Mouse (Mus musculus): Measurements from ENCODE around the gene Hnrnpul2. TPM values are rescaled to one million over a fixed set of nuclear protein-coding genes. Genes with fewer than 3 reads are reported as not detected.
A peak's percentile ranks its signal among the peaks of the same experiment; 100 is the strongest.

Hnrnpul2 gene
- polyA plus RNA-seq, 1 experiment from 2014 or later = 3.6 TPM

GRCm38 (mm10) chr19:8806810-8807209 is 13.0 kb upstream of the Hnrnpul2 start:
- H3K4me3 ChIP-seq (ENCODE audit: low read depth, low read length) = no peak overlapping the region
- no peak for ATAC-seq (ENCODE audit: low FRiP score, low TSS enrichment)
- TF ChIP-seq CTCF (IDR thresholded peaks at IDR 0.05; ENCODE audit: low read depth) (no peak), EP300 (optimal IDR thresholded peaks at IDR 0.05) (no peak)
- WGBS = 89% methylated on average over 5 of the region's 5 CpGs
- no peak overlapping the region for H3K27ac ChIP-seq (replicated peaks)
- 0 out of 2 replicates have a peak, but pooled peaks cover 4% of the 10 kb centered on the region for H3K36me3 ChIP-seq (ENCODE audit: control insufficient read depth, insufficient read depth, low read length)
- H3K4me1 ChIP-seq (replicated peaks; ENCODE audit: control insufficient read depth, insufficient read depth) = 0 out of 2 replicates have a peak, but pooled peaks cover 3% of the 10 kb centered on the region
- DNase-seq (ENCODE audit: low spot score) = no peak
- H3K27me3 ChIP-seq (ENCODE audit: control insufficient read depth, insufficient read depth, low read length) = no peaks in the 10 kb centered on the region
- no peaks in the 10 kb centered on the region for H3K9me3 ChIP-seq (ENCODE audit: control insufficient read depth, low read length)
- H3K9ac ChIP-seq (ENCODE audit: low read length) = no peak overlapping the region
- H3K4me2 ChIP-seq (replicated peaks; ENCODE audit: low read depth) = no peak overlapping the region

- H3K9ac ChIP-seq (ENCODE audit: low read length) = no peak overlapping the region
- H3K4me2 ChIP-seq (replicated peaks; ENCODE audit: low read depth) = no peak overlapping the region
- peak; percentile 64 for TF ChIP-seq CTCF (IDR thresholded peaks at IDR 0.05; ENCODE audit: low read depth)
- no peak for TF ChIP-seq EP300 (optimal IDR thresholded peaks at IDR 0.05)
- H3K4me3 ChIP-seq (ENCODE audit: low read depth, low read length) = no peak overlapping the region
- ATAC-seq (ENCODE audit: low FRiP score, low TSS enrichment) (no peak), DNase-seq (ENCODE audit: low spot score) (no peak)
- no peak overlapping the region for H3K27ac ChIP-seq (replicated peaks)
- peaks cover 6% of the 10 kb centered on the region; the same call in 1 of the 2 replicates for H3K36me3 ChIP-seq (ENCODE audit: control insufficient read depth, insufficient read depth, low read length)
- H3K4me1 ChIP-seq (replicated peaks; ENCODE audit: control insufficient read depth, insufficient read depth) = no peaks in the 10 kb centered on the region
- no peaks in the 10 kb centered on the region for H3K9me3 ChIP-seq (ENCODE audit: control insufficient read depth, low read length)
- H3K27me3 ChIP-seq (ENCODE audit: control insufficient read depth, insufficient read depth, low read length) = no peaks in the 10 kb centered on the region
- 63% methylated on average over 11 of the region's 11 CpGs for WGBS
Measured at GRCm38 (mm10) chr19:8815812-8816211, 4.0 kb upstream of the Hnrnpul2 start.

DNA sequence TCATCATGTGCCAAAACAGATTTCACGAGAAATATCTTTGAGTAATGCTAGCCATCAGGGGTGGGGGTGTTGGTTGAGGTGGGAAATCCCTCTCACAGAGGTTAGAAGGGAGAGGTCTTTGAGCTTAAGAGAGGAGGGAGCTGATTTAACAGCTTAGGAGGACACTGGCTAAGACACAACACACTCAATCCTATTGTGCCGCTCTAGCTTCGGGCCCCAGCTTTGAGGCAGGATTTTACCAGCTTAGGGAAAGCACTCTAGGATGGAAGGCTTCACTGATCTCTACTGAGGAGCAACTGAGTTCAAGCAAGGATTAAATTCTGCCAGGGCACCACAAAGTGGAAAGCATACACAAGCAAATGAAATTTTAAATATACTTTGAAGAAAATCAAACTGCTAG is 2.8 kb upstream of the Hnrnpul2 start:
- Histone ChIP-seq H3K4me1 (replicated peaks; ENCODE audit: control insufficient read depth, insufficient read depth) (no peaks in the 10 kb centered on the region), H3K36me3 (ENCODE audit: control insufficient read depth, insufficient read depth, low read length) (peaks cover 6% of the 10 kb centered on the region; the same call in 1 of the 2 replicates), H3K4me3 (ENCODE audit: low read depth, low read length) (no peak overlapping the region), H3K4me2 (replicated peaks; ENCODE audit: low read depth) (no peak overlapping the region), H3K9me3 (ENCODE audit: control insufficient read depth, low read length) (no peaks in the 10 kb centered on the region), H3K9ac (ENCODE audit: low read length) (peak overlapping the region; percentile 18; the same call in 1 of the 2 replicates), H3K27ac (replicated peaks) (no peak overlapping the region), H3K27me3 (ENCODE audit: control insufficient read depth, insufficient read depth, low read length) (no peaks in the 10 kb centered on the region)
- TF ChIP-seq CTCF (IDR thresholded peaks at IDR 0.05; ENCODE audit: low read depth) = no peak
- TF ChIP-seq EP300 (optimal IDR thresholded peaks at IDR 0.05) = no peak
- ATAC-seq (ENCODE audit: low FRiP score, low TSS enrichment) = no peak
- DNase-seq (ENCODE audit: low spot score) = no peak
- 65% methylated on average over 3 of the region's 3 CpGs for WGBS

DNA sequence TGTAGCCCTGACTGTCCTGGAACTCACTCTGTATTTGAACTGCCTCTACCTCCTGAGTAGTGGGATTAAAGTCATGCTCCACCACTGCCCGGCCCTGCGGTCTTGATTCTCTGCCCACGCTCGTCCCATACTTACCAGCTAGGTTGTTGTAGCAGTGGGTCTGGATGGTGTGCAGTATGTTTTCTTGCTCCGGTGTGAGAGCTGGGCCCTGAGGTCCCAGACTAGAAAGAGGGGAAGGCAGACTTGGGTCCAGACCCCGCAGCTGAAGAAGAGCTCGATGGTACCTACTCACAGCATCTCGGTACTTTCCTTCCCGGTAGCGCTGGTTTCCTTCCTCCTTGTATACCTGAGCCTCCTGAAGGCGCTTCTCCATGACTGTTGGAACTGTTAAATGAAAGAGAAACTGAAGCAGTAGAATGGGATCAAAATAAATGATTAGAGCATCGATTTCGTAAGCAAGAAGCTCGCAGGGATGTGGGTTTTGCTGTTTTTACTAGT is 1.5 kb upstream of the Hnrnpul2 start:
- ATAC-seq (ENCODE audit: low FRiP score, low TSS enrichment) = no peak
- TF ChIP-seq EP300 (optimal IDR thresholded peaks at IDR 0.05) (no peak), CTCF (IDR thresholded peaks at IDR 0.05; ENCODE audit: low read depth) (no peak)
- 12% methylated on average over 14 of the region's 14 CpGs for WGBS

DNA sequence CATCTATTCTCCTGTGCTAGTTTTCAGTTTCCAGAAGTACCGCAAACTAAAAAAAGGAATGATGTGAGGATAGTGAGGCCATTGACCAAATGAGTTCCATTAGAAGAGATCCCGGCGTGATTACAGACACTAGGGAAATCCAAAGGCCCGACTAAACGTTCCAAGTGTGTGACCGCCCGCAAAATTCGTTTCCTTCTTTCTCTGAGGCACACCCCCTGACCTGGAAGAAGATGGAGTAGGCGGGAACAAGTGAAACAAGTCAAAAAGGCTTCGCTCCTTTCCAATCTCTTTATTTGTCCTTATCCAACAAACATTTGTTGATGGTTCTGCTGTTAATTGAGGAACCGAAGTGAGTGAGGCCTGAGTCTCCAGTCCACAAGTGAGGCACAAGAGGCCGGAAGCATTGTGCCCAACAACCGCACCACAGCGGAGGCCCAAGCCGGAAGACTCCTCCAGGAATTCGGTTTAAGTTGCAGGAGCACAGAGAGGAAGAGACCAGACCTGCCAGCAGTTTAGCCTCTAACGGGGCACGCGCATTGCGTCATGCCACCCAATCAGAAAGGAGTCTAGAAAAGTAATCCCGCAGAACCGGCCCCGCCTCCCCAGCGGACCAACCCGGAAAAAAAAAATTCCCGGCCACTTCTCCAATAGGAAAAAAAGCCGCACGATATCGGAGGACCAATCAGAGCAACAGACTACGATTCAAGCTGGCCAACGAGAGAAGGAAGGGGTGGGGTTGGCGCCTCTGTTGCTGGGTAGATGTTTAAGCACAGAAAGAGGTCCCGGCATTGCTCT is 812 bp upstream of the Hnrnpul2 start, which contains the start of gene Ttc9c:
Gene Ttc9c (minus strand): TSS at position 533 of the 795 bp plus-strand sequence.
- ATAC-seq (ENCODE audit: low FRiP score, low TSS enrichment) (peak; percentile 91), DNase-seq (ENCODE audit: low spot score) (peak; percentile 97)
- WGBS = under 1% methylated on average over 33 of the region's 33 CpGs
- Histone ChIP-seq H3K27ac (replicated peaks) (peak within 1 kb of the TSS; percentile 99), H3K4me3 (ENCODE audit: low read depth, low read length) (peak within 1 kb of the TSS; percentile 99), H3K9ac (ENCODE audit: low read length) (peak within 1 kb of the TSS; percentile 96), H3K4me1 (replicated peaks; ENCODE audit: control insufficient read depth, insufficient read depth) (no peaks in the 10 kb centered on the region), H3K4me2 (replicated peaks; ENCODE audit: low read depth) (peak within 1 kb of the TSS; percentile 74), H3K9me3 (ENCODE audit: control insufficient read depth, low read length) (no peaks in the 10 kb centered on the region), H3K27me3 (ENCODE audit: control insufficient read depth, insufficient read depth, low read length) (no peaks in the 10 kb centered on the region), H3K36me3 (ENCODE audit: control insufficient read depth, insufficient read depth, low read length) (peaks cover 14% of the 10 kb centered on the region)
- peak; percentile 59 for TF ChIP-seq EP300 (optimal IDR thresholded peaks at IDR 0.05)
- TF ChIP-seq CTCF (IDR thresholded peaks at IDR 0.05; ENCODE audit: low read depth) = no peak

More for the DNA sequence above, 1.5 kb upstream of the Hnrnpul2 start:
- H3K9ac ChIP-seq (ENCODE audit: low read length) = peak overlapping the region; percentile 57
- no peaks in the 10 kb centered on the region for H3K27me3 ChIP-seq (ENCODE audit: control insufficient read depth, insufficient read depth, low read length)
- peaks cover 8% of the 10 kb centered on the region for H3K36me3 ChIP-seq (ENCODE audit: control insufficient read depth, insufficient read depth, low read length)
- H3K4me1 ChIP-seq (replicated peaks; ENCODE audit: control insufficient read depth, insufficient read depth) = no peaks in the 10 kb centered on the region
- peak overlapping the region; percentile 43 for H3K4me3 ChIP-seq (ENCODE audit: low read depth, low read length)
- H3K27ac ChIP-seq (replicated peaks) = peak overlapping the region; percentile 91
- H3K4me2 ChIP-seq (replicated peaks; ENCODE audit: low read depth) = peak overlapping the region; percentile 68
- no peak for DNase-seq (ENCODE audit: low spot score)
- no peaks in the 10 kb centered on the region for H3K9me3 ChIP-seq (ENCODE audit: control insufficient read depth, low read length)

Measured in stomach, postnatal 0 days (tissue).